Mouse (Mus musculus) ES-Bruce4 (cell line): ENCODE results near the gene Mtfr1l.

Source experiments
- CTCF ChIP-seq: IDR thresholded peaks from one replicate; pipeline ENCODE4 v1.8.1; 2011; ENCODE audit warnings: low read depth, low read length
- EP300 ChIP-seq: IDR thresholded peaks from 2 replicates; pipeline ENCODE4 v1.6.1; 2011; ENCODE audit warnings: low read depth, low read length; ENCODE audit not compliant: insufficient read depth
- POLR2A ChIP-seq: IDR thresholded peaks from one replicate; pipeline ENCODE4 v1.8.1; 2011; ENCODE audit warnings: low read length; ENCODE audit not compliant: insufficient read depth

DNA sequence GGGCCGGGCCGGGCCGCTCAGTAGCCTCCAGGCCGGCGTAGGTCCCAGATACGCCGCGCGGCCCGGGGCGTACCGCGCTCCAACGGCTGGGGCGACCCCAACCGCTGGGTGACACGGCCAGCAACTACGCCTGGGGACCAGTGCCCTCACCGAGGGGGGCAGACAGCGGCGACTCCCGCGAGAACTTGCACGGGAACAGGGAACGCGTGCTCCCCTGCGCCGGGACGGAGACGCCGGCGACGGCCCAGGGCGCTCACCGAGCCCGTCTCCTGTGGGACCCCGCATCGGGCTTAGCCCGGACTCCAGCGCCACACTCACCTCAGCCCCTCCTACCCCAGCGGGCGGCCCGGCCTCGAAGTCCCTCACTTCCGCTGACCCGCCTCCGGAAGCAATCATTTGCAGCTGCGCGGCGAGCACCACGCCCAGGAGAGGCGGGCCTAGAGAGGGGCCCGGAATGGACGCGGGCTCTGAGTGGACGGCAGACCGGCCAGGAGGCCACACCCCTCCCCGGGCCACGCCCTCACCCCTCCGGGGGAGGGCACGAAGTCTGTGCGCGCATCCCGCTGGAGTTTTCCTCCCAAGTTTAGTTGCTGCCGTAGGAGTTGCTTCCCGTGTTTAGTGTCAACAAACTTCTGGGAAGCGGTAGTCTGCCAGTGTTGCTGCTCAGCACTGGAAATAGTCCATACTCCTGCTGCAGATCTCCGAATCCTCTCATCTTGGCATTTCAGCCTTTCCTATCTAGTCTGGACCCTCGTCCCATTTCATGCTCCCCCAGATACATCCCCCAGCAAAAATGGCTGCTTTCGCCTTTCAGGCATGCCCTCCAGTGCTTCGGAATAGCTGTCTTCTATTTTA is at the start of gene Mtfr1l:
- TF ChIP-seq POLR2A = peak; percentile 77
- no peak for TF ChIP-seq CTCF
- TF ChIP-seq EP300 = no peak
